Mouse (Mus musculus) thymus, postnatal 14 days (tissue): ENCODE measurements around the gene Hmg20a.

Source experiments
- DNase-seq: peaks from one replicate; pipeline ENCODE4 v3.0.0; 2021

Hmg20a gene

DNA sequence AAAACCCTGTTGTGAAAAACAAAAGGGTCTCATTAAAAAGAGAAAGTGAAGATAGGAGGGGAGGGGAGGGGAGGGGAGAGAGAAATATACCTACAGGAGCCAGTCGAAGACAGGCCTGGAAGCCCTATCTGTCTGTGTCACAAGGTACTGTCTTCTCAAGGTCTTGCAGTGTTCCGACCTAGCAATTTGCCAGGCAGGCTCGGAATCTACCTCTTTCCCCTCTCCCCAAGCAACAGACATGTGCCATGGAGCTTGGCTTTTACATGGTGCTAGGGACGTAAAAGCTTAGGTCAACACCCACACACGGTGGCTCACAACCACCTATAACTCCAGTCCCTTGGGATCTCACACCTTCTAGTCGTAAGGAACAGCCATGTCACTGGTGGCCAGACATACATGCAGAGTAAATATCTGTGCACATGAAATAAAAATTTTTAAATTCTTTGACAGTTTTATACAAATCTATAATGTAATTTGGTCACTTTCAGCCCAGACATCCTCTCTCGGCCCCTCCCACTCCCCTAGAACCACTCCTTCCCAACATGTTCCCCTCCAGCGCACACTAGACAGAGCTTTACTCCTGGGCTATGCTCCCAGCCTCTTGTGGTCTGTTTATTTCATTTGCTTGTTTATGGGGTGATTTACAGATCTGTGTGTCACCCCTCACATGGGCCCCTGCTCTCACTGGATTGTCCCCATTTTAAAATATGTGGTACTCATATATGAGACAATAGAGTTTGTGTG is 81.1 kb downstream of the Hmg20a start:
- DNase-seq: no peak

DNA sequence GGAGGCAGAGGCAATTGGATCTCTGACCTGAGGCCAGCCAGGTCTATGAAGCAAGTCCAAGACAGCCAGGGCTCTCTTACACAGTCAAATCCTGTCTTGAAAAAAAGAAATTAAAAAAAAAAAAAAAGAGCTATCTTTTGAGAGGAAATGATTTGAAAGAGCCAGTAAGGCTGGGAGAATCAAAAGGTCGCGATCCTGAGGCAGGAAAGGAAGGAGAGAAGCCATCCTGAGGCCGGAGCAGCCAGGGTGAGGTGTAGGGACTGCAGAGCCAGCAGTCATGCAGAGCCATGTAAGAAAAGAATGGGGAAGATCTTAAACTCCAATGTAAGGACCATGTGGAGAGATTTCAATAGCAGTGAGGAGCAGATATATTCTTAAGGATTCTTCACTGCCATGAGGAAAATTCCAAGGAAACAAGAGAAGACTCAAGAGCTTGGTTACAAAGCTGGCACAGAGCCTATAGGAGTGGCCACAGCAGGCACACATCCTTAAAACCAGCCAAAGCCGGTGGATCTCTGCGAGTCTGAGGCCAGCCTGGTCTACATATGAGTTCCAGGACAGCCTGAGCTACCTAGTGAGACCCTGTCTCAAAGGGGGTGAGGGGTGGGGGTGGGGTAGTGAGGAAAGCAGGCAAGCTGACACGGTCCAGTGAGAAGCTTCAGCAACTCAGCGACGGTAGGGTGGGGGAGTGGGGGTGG is 82.6 kb downstream of the Hmg20a start:
- no peak for DNase-seq

DNA sequence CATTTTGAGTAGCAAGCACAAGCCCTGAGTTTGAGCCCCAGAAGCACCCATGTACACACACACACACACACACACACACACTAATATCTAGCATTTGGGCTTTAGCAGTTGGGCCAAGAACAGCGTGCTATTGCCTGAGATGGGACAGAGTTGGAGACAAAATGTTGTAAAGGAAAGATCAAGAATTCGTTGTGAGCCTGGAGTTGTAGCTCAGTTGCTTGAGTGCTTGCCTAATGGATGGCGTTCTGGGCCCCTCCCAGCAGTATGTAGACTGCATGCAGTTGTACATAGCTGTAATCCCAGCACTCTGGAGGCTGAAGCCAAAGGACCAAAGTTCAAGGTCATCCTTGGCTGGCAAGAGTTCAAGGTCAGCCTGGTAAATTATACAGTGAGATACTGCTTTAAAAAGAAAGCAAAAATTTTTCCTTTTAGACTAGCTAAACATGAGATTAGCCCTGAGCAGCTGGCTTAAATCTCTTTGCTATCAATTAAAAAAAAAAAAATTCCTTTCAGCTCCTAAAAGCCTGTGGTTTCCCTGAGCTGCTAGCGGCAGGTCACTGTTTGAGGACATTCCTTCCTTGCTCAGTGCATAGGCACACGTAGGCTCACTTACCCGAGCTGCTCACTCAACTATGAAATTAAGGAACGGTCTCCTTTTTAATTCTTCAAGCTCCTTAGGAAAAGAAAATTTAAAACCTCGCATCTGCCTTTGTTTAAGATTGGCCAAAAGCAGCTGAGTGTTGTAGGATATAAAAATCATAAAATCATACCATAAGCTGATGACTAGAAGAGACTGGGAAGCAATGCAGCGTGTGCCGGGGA is 83.5 kb downstream of the Hmg20a start:
- no peak for DNase-seq

DNA sequence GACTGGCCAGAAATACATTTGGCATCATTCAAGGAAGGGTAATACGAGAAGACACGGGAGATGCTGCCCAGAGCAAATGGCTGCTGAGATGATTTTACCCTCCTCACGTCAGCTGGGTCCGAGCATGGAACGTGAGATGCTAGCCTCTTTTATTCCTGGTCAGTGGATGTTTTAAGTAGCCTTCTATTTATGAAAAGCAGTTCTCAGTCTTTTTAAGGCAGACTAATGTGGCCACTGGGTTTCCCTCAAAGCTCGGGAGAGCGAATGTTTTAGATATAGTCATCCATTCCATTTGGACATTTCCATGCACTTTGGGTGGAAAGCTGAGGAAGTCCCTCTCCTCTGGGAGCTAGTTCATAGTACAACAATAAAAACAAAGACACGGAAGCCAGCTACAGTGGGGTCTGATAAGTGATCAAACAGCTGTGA is 84.1 kb downstream of the Hmg20a start:
- DNase-seq: no peak

DNA sequence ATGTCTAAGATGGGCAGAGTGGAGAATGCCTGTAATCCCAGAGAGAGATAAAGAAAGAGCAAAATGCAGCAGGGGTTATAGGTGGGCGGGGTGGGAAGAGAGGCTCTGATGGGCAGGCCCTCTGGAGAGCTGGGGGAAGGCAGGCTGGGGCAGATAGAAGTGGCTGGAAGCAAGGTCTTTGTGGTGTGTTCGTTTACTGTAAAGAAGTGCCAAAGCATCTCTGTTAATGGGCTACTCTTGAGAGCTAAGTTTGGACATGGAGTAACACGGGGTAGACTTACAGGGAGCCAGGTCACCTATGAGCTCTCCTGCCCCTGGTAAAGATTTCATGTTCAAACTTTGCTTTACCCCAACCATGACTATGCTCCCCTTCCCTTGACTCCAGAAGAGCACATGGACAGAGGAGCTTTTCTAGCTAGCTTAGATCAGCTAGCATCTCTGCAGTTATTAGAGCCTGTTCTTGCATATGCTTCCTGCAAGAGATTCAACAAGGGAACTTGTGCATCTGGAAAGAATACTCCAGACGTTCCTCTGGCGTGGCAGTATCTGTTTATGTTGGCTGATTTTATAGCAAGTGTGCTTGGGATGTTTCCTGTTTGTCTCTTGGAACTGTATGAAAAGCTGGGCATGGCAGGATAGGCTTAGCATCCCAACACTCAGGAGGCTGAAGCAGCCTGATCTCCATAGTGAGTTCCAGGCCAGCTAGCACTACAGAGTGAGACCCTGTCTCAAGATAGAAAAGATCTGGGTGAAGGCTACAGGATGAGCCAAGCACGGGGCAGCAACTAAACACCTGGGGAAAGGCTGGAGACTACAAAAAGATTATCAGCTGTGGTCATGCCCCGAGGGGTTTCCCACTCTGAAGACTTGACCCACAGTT is 85.5 kb downstream of the Hmg20a start:
- no peak for DNase-seq

DNA sequence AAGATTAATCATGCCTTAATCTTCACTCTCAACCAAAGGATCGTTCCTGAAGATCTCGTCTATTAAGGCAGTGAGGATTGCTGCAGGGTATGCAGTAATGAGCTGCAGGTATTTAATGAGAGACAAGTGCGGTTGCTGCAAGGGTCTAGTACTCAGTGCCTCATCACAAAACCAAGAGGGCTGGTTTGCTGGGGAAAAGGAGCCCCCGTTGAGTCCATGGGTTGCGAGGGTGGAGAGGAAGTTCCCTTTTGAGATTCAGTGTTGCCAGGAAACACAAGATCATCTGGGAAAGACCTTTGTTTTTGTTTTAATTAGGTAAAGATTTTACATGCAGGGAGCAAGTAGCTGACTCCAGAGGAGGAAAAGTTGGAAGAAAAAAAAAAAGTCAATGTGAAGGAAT is 86.1 kb downstream of the Hmg20a start:
- DNase-seq: no peak

DNA sequence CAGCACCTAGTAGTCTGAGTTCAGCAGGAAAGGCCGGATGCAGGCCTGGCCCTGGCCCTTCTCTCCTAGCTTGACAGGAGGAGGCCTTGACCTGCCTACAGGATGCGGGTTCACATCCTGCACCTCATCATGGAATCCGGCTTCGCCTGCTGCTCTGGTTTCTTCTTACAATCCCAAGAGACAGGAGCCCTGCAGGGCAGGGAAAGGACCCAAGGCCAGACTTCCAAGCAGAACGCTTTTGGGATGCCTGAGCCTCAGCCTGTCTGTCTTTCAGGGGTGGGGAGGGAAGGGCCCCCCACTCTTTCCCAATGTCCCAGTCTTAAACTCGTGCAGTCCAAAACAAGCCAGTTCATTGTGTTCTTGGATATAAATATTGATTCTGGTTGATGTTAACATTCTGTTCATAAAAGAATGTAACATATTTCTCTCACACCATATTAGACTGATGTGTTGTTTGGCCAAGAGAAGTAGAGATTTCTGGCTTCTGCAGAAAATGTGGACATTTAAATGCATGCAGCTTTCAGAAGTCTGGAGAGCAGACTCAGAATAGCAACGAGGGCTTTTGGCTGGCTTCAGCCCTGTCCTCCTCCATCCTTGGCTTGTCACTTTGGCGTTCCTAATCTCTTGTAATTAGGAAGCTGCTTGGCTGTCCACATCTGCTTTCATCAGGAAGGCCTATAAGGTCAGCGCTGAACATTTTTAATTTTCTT is 86.8 kb downstream of the Hmg20a start:
- DNase-seq: peak; percentile 8

DNA sequence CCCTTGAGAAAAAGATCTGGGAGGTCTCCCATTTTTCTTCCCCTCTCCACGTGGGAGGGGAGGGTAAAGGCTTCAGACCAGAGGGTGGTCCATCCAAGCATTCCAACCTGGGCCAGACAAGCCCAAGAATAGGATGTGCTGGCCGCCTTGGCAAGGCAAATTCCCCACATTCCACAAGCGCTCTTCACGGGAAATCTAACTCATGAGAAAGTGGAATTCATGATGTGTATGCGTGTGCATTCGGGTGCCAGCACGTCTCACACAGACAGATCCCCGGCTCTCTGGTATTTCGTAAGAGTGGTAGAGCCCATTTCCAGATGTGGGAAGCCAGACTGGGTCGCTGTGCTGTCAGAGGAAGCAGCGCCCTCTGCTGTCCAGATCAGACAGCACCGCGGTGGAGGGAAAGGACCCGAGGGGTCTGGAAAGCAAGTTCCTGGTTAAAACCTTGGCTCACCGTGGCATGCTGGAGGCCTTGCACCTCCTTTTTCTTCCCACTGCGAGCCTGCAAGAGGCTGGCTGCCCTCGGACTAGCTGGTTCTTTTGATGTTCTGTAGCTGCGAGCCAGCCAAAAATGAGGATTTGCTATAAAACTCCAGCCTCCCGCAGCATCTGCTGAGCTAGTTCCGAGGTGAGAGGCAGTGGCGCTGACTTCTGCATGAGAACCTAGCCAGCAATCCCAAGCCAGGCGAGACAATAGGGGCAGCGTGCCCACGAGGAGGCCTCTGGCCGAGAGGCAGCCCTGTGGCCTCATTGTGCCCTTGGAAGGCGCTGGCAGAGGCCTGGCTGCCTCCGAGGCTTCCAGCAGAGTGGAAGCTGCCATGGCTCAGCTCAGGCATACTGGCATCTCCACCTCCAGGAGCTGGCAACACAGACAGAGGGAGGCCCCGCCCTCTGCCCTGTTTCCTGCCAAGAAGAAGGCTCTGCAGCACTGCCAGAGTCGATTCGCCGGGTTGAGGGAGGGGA is 87.7 kb downstream of the Hmg20a start:
- DNase-seq: peak; percentile 95

DNA sequence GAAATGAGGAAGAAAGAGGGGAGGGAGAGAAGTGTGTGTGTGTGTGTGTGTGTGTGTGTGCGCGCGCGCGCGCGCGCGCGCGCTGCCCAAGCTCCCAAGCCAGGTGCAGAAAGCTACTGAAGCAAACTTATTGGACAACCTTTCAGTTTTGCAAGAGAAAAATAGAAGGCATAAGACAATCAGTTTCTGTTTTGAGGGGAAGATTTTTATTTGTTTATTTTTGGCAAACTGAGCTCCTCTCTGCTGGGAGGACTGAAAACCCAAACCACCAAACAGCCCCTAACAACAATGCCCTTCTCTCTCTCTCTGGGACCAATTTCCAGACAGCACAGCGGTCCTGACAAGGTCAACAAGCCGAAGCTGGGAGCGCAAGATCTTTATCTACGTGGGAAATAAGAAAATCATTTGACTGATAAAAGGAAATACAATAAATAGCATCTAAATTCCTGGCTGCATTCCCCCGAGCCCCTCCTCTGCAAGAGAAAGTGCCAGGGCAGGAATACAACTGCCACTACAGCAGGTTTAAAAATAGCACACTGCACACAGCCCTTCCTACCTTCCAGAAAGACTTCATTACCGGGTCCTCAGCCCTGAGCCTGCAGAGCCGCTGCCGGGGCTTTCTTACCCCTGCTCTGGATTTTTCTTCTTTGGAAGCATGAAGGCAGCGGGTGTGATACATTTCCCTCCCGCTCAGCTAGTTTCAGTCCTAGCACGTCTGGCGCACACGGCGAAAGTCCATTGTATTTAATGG is 88.7 kb downstream of the Hmg20a start:
- peak; percentile 26 for DNase-seq

DNA sequence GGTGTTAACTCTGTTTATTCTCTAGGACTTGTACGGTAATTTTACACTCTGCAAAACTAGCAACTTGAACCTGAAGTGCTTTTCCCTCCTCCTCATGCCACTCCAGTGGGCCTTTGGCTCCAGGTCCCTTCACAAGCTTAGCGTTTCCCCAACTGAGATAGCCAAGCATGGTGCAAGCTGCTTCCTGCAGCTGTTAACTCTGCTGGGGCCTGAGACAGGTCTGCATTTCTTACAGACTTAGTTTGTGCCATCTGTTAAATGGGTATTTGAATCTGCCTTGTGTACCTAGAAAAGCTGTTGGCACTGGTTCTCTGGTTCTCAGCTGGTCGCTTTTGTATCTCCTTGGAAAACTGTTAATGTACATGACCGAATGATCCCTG is 89.3 kb downstream of the Hmg20a start:
- DNase-seq: peak; percentile 21

DNA sequence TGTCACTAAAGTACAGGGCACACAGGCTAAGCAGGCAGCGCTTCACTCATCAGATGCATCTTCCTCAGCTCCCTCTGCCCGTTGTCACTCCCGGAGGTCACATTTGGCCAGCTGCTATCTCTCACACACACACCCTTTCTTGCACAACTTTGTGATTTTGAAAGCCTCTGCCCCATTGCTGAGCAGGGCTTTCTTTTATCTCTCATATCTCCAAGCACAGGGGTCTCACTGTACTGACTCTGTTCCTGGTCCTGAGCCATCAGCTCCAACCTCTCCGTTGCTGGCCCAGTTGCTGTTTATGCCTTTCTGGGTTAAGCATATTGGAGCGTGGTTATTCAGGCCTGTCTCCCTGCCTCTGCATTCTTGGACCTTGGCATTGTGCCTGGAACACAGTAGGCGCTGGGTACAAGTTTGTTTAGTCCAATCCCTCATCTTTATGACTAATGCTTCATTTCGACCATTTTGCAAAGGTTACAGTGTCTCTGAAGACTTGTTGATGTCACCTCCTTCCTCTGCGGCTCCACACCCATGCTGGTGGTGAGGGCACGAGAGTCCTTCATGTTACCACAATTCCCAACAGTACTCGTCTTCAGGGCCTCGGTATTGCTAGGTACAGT is 90.5 kb downstream of the Hmg20a start:
- DNase-seq: no peak

DNA sequence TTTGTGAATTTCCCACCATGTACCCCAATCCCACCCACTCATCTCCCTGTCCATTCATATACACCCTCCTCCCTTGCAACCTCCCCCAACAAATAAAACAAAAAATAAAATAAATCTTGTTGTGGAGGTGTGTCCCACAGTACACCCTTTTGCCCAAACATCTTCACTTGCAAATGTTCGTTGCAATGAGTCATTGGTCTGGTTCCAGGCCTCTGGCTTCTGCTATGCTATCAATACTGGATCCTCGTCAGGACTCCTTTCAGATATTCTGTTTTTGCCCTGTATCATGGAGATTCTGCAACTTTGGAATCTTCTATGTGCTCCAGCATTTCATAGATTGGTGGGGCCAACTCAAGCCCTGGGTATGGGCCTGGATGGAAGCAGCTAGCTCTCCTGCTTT is 91.9 kb downstream of the Hmg20a start:
- no peak for DNase-seq

DNA sequence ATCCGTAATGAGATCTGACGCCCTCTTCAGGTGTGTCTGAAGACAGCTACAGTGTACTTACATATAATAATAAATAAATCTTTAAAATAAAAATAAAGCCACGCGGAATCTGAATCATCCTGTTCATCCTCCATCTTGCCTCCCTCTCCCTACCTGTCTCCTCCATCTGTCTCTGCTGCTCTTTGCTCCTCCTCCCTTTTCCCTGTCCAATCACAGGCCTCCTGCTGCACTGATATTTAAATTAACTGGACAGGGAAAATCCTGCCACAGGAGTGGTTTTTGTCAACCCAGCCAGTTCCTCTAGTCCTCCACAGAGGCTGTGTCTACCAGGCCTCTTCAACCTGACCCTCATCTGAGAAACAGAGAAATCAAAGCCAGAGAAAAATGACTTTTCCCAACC is 94.1 kb downstream of the Hmg20a start:
- DNase-seq: no peak

DNA sequence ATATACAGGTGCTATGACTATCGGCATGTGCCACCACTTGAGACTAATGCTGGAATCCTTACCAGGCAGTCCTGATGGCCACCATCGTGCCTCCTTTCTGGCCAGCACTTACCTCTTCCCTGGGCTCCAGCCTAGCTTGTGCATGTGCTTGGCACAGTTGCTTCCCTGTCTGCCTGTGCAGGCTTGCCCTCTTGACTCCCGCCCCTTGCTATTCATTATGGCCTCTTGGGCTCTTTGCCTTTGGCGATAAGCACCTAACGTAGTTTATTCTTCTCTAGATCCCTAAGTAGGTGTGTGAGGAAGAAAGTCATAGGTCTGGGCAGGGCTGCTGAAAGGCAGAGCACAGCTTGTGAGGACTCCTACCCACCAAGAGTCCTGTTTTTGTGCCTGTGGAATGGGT is 96.7 kb downstream of the Hmg20a start:
- no peak for DNase-seq

DNA sequence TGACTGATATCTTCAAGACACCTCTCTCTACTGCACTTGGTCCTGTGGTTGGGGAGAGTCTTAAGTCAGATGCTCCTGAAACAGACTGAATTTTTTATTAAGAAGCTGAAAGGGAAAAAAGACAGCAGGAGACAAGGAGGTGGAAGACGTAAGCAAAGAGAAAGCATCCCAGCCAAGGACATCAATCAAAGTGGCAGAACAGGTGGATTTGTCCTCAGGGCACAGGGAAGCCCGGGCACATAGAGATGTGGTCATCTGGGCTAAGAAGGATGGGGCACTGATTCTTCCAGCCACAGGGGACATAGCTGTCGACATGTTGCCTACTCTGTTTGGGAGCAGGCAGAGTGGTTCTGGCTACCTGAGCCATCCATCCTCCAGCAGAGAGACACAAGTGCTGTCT is 97.8 kb downstream of the Hmg20a start:
- DNase-seq: no peak

DNA sequence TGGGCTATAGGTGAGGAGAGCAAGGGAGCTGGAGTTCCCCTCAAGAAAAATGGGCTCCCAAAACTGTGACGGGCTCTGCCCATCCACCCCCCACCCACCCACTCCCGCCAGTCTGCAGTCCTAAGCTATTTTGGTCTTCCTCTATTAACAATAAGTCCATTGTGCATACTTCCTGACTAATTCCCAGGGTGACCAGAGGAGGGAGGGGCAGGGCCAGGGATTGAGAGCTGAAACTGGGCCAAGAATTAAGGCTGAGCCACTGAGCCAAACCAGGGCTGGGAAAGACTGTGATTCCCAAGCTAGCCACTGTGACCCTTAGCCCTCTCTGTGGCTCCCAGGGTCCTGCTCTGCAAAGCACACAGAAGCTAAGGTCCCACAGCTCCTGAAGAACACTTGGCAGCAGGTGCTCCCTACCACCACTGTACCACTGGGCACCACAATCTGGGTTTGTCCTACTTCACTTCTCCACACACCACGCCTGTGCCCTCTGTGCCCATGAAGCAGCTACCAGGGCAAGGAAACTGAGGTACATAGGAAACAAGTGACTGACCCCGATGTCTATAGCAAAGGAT is 98.4 kb downstream of the Hmg20a start:
- no peak for DNase-seq

DNA sequence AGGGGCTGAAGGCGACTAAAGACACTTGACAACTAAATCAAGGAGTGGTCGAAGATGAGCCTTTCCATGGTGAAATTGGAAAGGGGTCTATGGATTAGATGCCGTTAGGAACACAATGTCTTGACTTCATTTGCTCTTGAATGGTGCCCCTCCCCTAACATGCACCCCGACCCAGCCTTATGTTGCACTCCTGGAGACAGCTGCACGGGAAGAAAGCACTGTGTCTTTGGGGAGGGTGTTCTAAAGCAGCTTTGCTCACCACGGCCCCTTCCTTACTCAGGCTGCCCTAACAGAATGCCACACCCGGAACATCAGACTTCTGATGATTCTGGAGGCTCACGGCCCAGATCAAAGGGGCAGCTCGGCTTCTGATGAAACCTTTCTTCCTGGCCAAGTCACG is 103.9 kb downstream of the Hmg20a start:
- no peak for DNase-seq

DNA sequence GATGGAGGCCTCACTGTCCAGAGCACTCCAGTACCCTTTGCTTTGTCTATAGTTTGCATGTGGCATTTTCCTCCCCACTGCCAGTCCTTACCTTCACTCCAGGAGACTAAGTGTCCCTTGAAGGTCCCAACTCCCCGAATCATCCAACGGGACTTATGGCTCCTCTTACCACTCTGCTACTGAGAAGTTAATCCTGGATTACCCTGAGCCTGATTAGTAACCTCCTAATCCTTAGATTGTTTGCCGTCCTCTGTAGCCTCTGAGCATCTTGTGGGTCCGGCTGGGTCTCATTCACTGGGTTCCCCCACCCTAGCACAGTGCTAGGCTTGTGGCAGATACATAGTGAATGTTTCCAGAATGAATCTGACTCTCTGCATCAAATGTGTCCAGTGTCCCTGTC is 109.5 kb downstream of the Hmg20a start:
- DNase-seq: no peak

DNA sequence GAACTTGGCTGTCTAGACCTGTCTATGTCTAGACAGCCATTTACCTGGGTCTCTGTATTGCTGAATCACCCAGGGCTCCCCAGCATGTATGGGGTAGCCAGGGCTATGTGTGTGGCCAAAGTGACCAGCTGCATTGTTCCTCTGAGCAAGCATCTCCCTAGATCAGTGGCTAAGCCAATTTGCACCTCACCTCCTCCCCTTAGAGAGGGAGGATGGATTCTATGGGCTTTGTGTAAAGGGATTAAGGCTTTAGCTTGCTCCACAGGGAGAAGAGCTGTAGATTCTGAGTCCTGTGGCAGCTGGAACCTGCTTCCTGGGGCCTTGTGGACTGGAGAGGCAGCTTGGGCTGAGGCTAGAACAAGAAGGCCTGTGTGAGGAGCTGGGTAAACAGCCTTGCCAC is 113.6 kb downstream of the Hmg20a start:
- DNase-seq: no peak
